Mouse (Mus musculus): ENCODE measurements around the gene Ooep.
"Not testable (repeated sequence)": the region's sequence is repeated elsewhere in the genome, so short reads cannot be mapped to it uniquely, and the experiment has no call there.

The Ooep gene

GRCm38 (mm10) chr9:78367959-78368358 is 10.6 kb downstream of the Ooep start, which contains the start of gene Dppa5a:
TSS of gene Dppa5a (minus strand) at chr9:78368177.
- DNase-seq (ENCODE audit: low spot score in 2 of 2) = not testable (repeated sequence)

- no peak for DNase-seq (ENCODE audit: low spot score in 2 of 2)
Observed at GRCm38 (mm10) chr9:78365850-78366544, 12.5 kb downstream of the Ooep start.

- no peak for DNase-seq (ENCODE audit: low spot score in 2 of 2)
Observed at GRCm38 (mm10) chr9:78364701-78365100, 13.8 kb downstream of the Ooep start.

- DNase-seq (ENCODE audit: low spot score in 2 of 2) = no peak
Observed at GRCm38 (mm10) chr9:78363374-78363773, 15.2 kb downstream of the Ooep start.

GRCm38 (mm10) chr9:78360484-78360872 is 18.0 kb downstream of the Ooep start:
- DNase-seq (ENCODE audit: low spot score in 2 of 2) = no peak

GRCm38 (mm10) chr9:78359750-78360483 is 18.6 kb downstream of the Ooep start:
- no peak for DNase-seq (ENCODE audit: low spot score in 2 of 2)

GRCm38 (mm10) chr9:78358053-78358452 is 20.5 kb downstream of the Ooep start:
- peak; percentile 32 to 38 for DNase-seq (ENCODE audit: low spot score in 2 of 2)

- no peak for DNase-seq (ENCODE audit: low spot score in 2 of 2)
Observed at GRCm38 (mm10) chr9:78355611-78356010, 22.9 kb downstream of the Ooep start, which contains the start of gene Gsta2. TSS of gene Gsta2 (minus strand) at chr9:78355788.

GRCm38 (mm10) chr9:78354665-78355578 is 23.6 kb downstream of the Ooep start:
- DNase-seq (ENCODE audit: low spot score in 2 of 2) = no peak

- DNase-seq (ENCODE audit: low spot score in 2 of 2) = no peak
Observed at GRCm38 (mm10) chr9:78351504-78352220, 26.9 kb downstream of the Ooep start.

- not testable (repeated sequence) for DNase-seq (ENCODE audit: low spot score in 2 of 2)
Observed at GRCm38 (mm10) chr9:78350007-78350406, 28.5 kb downstream of the Ooep start.

- not testable (repeated sequence) for DNase-seq (ENCODE audit: low spot score in 2 of 2)
Observed at GRCm38 (mm10) chr9:78349141-78349540, 29.4 kb downstream of the Ooep start.

GRCm38 (mm10) chr9:78348206-78349004 is 30.1 kb downstream of the Ooep start:
- not testable (repeated sequence) for DNase-seq (ENCODE audit: low spot score in 2 of 2)

GRCm38 (mm10) chr9:78347004-78347403 is 31.5 kb downstream of the Ooep start:
- DNase-seq (ENCODE audit: low spot score in 2 of 2) = no peak

- not testable (repeated sequence) for DNase-seq (ENCODE audit: low spot score in 2 of 2)
Observed at GRCm38 (mm10) chr9:78345235-78345634, 33.3 kb downstream of the Ooep start.

GRCm38 (mm10) chr9:78343055-78343454 is 35.5 kb downstream of the Ooep start:
- not testable (repeated sequence) for DNase-seq (ENCODE audit: low spot score in 2 of 2)

- DNase-seq (ENCODE audit: low spot score in 2 of 2) = not testable (repeated sequence)
Observed at GRCm38 (mm10) chr9:78342494-78342893, 36.0 kb downstream of the Ooep start.

- peak in 1 of 2 experiments; percentile 11 for DNase-seq (ENCODE audit: low spot score in 2 of 2)
Observed at GRCm38 (mm10) chr9:78340324-78340723, 38.2 kb downstream of the Ooep start.

GRCm38 (mm10) chr9:78337050-78337449 is 41.5 kb downstream of the Ooep start:
- not testable (repeated sequence) for DNase-seq (ENCODE audit: low spot score in 2 of 2)

- not testable (repeated sequence) for DNase-seq (ENCODE audit: low spot score in 2 of 2)
Observed at GRCm38 (mm10) chr9:78327289-78327688, 51.2 kb downstream of the Ooep start, which contains the start of gene Omt2b. TSS of gene Omt2b (plus strand) at chr9:78327589.
